Mouse (Mus musculus): ENCODE measurements around the gene Igfbp3.

Igfbp3 gene

GRCm38 (mm10) chr11:7161502-7162174 is 52.1 kb downstream of the Igfbp3 start:
- peak; percentile 52 for DNase-seq (ENCODE audit: low spot score)

GRCm38 (mm10) chr11:7160637-7161101 is 53.1 kb downstream of the Igfbp3 start:
- no peak for DNase-seq (ENCODE audit: low spot score)

- no peak for DNase-seq (ENCODE audit: low spot score)
Observed at GRCm38 (mm10) chr11:7160146-7160545, 53.6 kb downstream of the Igfbp3 start.

- DNase-seq (ENCODE audit: low spot score) = no peak
Observed at GRCm38 (mm10) chr11:7158196-7158595, 55.5 kb downstream of the Igfbp3 start.

GRCm38 (mm10) chr11:7156427-7156826 is 57.3 kb downstream of the Igfbp3 start:
- DNase-seq (ENCODE audit: low spot score) = no peak

Measured in adipocyte (in vitro differentiated cells).